Mouse (Mus musculus) liver, postnatal 0 days (tissue): Measurements from ENCODE around the gene Asf1b. TPM values are rescaled to one million over a fixed set of nuclear protein-coding genes. Genes with fewer than 3 reads are reported as not detected.
"Not testable (repeated sequence)": the region's sequence is repeated elsewhere in the genome, so short reads cannot be mapped to it uniquely, and the experiment has no call there.

Source experiments
- ATAC-seq: fragments of 200-750 bp; cut with Nextera tagmentation; 2 replicates; pipeline ENCODE4 v1.8.0; 2017; ENCODE audit warnings: mild to moderate bottlenecking, moderate library complexity
- DNase-seq: peaks from one replicate; pipeline ENCODE4 v3.0.0-alpha.2; 2016
- H3K27ac ChIP-seq: fragments of 300-500 bp; sonication (generic); 2 replicates; pipeline ENCODE4 v1.5.1; 2014; ENCODE audit warnings: antibody characterized with exemption, moderate library complexity, mild to moderate bottlenecking, low read depth
- H3K27me3 ChIP-seq: fragments of 300-500 bp; sonication (generic); 2 replicates; pipeline ENCODE4 v1.6.1; 2014; ENCODE audit warnings: low read length, control low read depth, mixed read lengths; ENCODE audit not compliant: insufficient read depth
- H3K36me3 ChIP-seq: fragments of 300-500 bp; sonication (generic); replicated peaks from 2 replicates; pipeline ENCODE4 v1.6.1; 2014; ENCODE audit warnings: mild to moderate bottlenecking, control low read depth, low read length, moderate library complexity, mixed read lengths; ENCODE audit not compliant: insufficient read depth
- H3K4me1 ChIP-seq: fragments of 300-500 bp; sonication (generic); 2 replicates; pipeline ENCODE4 v1.6.1; 2014; ENCODE audit warnings: antibody characterized with exemption, mild to moderate bottlenecking, control low read depth; ENCODE audit not compliant: insufficient read depth
- H3K4me2 ChIP-seq: fragments of 300-500 bp; sonication (generic); 2 replicates; pipeline ENCODE4 v1.6.1; 2014; ENCODE audit warnings: low read depth, mild to moderate bottlenecking, low read length, moderate library complexity, mixed read lengths
- H3K4me3 ChIP-seq: fragments of 300-500 bp; sonication (generic); 2 replicates; pipeline ENCODE4 v1.5.1; 2014; ENCODE audit warnings: low read depth, low read length
- H3K9ac ChIP-seq: fragments of 300-500 bp; sonication (generic); replicated peaks from 2 replicates; pipeline ENCODE4 v1.6.1; 2014; ENCODE audit warnings: mild to moderate bottlenecking, moderate library complexity
- H3K9me3 ChIP-seq: fragments of 300-500 bp; sonication (generic); 2 replicates; pipeline ENCODE4 v1.6.1; 2016; ENCODE audit warnings: mild to moderate bottlenecking, control low read depth, low read length, mixed read lengths
- CTCF ChIP-seq: sonication (generic); IDR thresholded peaks from 2 replicates; pipeline ENCODE4 v1.5.1; 2016; ENCODE audit warnings: antibody characterized with exemption, low read depth
- EP300 ChIP-seq: IDR thresholded peaks from 2 replicates; pipeline ENCODE4 v1.6.1; 2016; ENCODE audit warnings: antibody characterized with exemption, low read depth, mild to moderate bottlenecking
- WGBS: fragments of 180-500 bp; shearing (Covaris S2); extraction: QIAGEN DNeasy Blood & Tissue Kit; methylation state at CpG from one replicate; pipeline ENCODE4 v1.1.7; 2014; ENCODE audit not compliant: insufficient replicate concordance; 5-methylcytosine and 5-hydroxymethylcytosine counted together
- polyA plus RNA-seq: library from polyadenylated mRNA; unstranded; fragments of >200 nt; fragmentation: Nextera tagmentation; extraction: Ambion mirVana; gene quantifications from 2 replicates; pipeline ENCODE4 v1.2.1, GENCODE M21; 2015

Asf1b gene
- polyA plus RNA-seq, 1 experiment from 2014 or later = 55.4 TPM

GRCm38 (mm10) chr8:84001281-84002000 is 46.1 kb downstream of the Asf1b start, which contains the start of gene 1700067K01Rik:
Gene 1700067K01Rik (plus strand): TSS chr8:84001502.
- Histone ChIP-seq H3K4me2 (no peak within 1 kb of the TSS), H3K27ac (no peak within 1 kb of the TSS), H3K27me3 (no peaks in the 10 kb centered on the region), H3K9ac (no peak within 1 kb of the TSS), H3K4me1 (peaks cover 29% of the 10 kb centered on the region), H3K9me3 (no peaks in the 10 kb centered on the region), H3K36me3 (peaks cover 15% of the 10 kb centered on the region; the same call in 1 of the 2 replicates), H3K4me3 (no peak within 1 kb of the TSS)
- 74% methylated on average over 60 of the region's 61 CpGs for WGBS
- DNase-seq (no peak), ATAC-seq (no peak)
- no peak for TF ChIP-seq CTCF
- no peak for TF ChIP-seq EP300

- Histone ChIP-seq H3K9ac (no peak overlapping the region), H3K9me3 (no peaks in the 10 kb centered on the region), H3K4me1 (peaks cover 27% of the 10 kb centered on the region), H3K36me3 (peaks cover 15% of the 10 kb centered on the region; the same call in 1 of the 2 replicates), H3K4me3 (no peak overlapping the region), H3K4me2 (no peak overlapping the region), H3K27ac (no peak overlapping the region), H3K27me3 (no peaks in the 10 kb centered on the region)
- no peak for DNase-seq
- ATAC-seq = no peak
- 68% methylated on average over 12 of the region's 12 CpGs for WGBS
- no peak for TF ChIP-seq EP300
- no peak for TF ChIP-seq CTCF
Measured at GRCm38 (mm10) chr8:84002957-84003611, 47.8 kb downstream of the Asf1b start.

GRCm38 (mm10) chr8:84003612-84004246 is 48.4 kb downstream of the Asf1b start:
- TF ChIP-seq CTCF (no peak), EP300 (no peak)
- WGBS = 71% methylated on average over 6 of the region's 6 CpGs
- H3K27me3 ChIP-seq = no peaks in the 10 kb centered on the region
- peak overlapping the region; percentile 63; the same call in 1 of the 2 replicates for H3K9ac ChIP-seq
- ATAC-seq (no peak), DNase-seq (no peak)
- H3K36me3 ChIP-seq = peaks cover 15% of the 10 kb centered on the region; the same call in 1 of the 2 replicates
- peak overlapping the region; percentile 57; the same call in 1 of the 2 replicates for H3K4me3 ChIP-seq
- peaks cover 24% of the 10 kb centered on the region for H3K4me1 ChIP-seq
- no peaks in the 10 kb centered on the region for H3K9me3 ChIP-seq
- peak overlapping the region; percentile 83 for H3K4me2 ChIP-seq
- H3K27ac ChIP-seq = no peak overlapping the region; the same call in 1 of the 2 replicates

DNA sequence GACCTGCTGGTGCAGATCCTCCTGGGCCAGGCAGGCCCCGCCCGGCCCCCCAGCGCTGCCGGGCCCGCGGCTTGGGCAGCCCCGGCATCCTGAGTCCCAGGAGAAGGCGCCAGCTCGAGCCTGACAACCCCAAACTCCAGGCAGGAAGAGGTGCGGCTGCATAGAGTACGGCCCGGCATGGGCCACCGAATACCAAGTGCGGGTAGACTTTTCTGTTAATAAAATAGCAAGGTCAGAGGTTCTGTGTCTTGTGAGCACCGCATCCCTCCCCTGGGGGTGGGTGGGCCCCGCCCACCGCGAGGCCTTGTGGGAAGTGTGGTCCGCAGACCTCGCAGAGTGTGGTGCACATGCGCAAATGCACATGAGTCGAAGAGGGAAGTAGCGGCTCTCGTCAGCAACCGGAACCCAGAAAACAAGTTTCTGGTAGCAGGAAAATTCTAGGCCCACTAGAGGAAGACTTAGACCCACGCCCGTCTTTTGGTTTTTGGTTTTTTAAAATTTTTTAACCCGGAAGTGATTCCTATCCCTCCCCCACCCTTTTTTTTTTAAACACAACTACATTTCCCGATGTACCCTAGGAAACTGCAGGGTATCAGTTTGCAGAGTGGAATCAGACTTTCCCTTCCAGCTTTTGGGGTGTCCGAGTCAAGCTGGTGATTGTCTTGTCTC is 49.4 kb downstream of the Asf1b start:
- TF ChIP-seq CTCF = no peak
- TF ChIP-seq EP300 = peak; percentile 41; the same call in 1 of the 2 replicates
- Histone ChIP-seq H3K4me2 (peak overlapping the region; percentile 83), H3K36me3 (peaks cover 9% of the 10 kb centered on the region; the same call in 1 of the 2 replicates), H3K27me3 (peaks cover 2% of the 10 kb centered on the region; the same call in 1 of the 2 replicates), H3K9ac (peak overlapping the region; percentile 63), H3K27ac (peak overlapping the region; percentile 77), H3K9me3 (no peaks in the 10 kb centered on the region), H3K4me1 (peaks cover 16% of the 10 kb centered on the region), H3K4me3 (peak overlapping the region; percentile 57)
- WGBS = 2% methylated on average over 30 of the region's 30 CpGs
- ATAC-seq = peak; percentile 92
- peak; percentile 93 for DNase-seq

- not testable (repeated sequence) for H3K9me3 ChIP-seq, H3K36me3 ChIP-seq, H3K9ac ChIP-seq, ATAC-seq, H3K4me3 ChIP-seq, DNase-seq
- 83% methylated on average over 7 of the region's 7 CpGs for WGBS
- Histone ChIP-seq H3K27ac (peak overlapping the region; percentile 77; the same call in 1 of the 2 replicates), H3K4me2 (peak overlapping the region; percentile 83; the same call in 1 of the 2 replicates), H3K27me3 (peaks cover 10% of the 10 kb centered on the region), H3K4me1 (peaks cover 18% of the 10 kb centered on the region)
Measured at GRCm38 (mm10) chr8:84005502-84005901, 50.2 kb downstream of the Asf1b start.
